Mouse (Mus musculus) heart, embryonic 16.5 days (tissue): Measurements from ENCODE around the gene Gm28539. TPM values are rescaled to one million over a fixed set of nuclear protein-coding genes. Genes with fewer than 3 reads are reported as not detected.

Experiments
- ATAC-seq: fragments of 200-750 bp; cut with Nextera tagmentation; replicated peaks from 2 replicates; pipeline ENCODE4 v1.8.0; 2017; ENCODE audit warnings: moderate number of reproducible peaks; ENCODE audit not compliant: insufficient read depth, low FRiP score; ENCODE audit errors: extremely low read depth
- H3K27ac ChIP-seq: fragments of 300-500 bp; sonication (generic); 2 replicates; pipeline ENCODE4 v1.5.1; 2014; ENCODE audit warnings: mild to moderate bottlenecking, low read length, control low read depth, moderate library complexity
- H3K27me3 ChIP-seq: fragments of 300-500 bp; sonication (generic); 2 replicates; pipeline ENCODE4 v1.6.1; 2014; ENCODE audit warnings: low read length, mixed read lengths; ENCODE audit not compliant: control insufficient read depth, insufficient read depth
- H3K36me3 ChIP-seq: fragments of 300-500 bp; sonication (generic); 2 replicates; pipeline ENCODE4 v1.6.1; 2014; ENCODE audit not compliant: control insufficient read depth, insufficient read depth
- H3K4me1 ChIP-seq: fragments of 300-500 bp; sonication (generic); 2 replicates; pipeline ENCODE4 v1.6.1; 2014; ENCODE audit warnings: low read length, mixed read lengths; ENCODE audit not compliant: control insufficient read depth, insufficient read depth
- H3K4me2 ChIP-seq: fragments of 300-500 bp; sonication (generic); 2 replicates; pipeline ENCODE4 v1.6.1; 2014; ENCODE audit warnings: low read depth, mild to moderate bottlenecking, control low read depth, low read length
- H3K4me3 ChIP-seq: fragments of 300-500 bp; sonication (generic); 2 replicates; pipeline ENCODE4 v1.5.1; 2014; ENCODE audit warnings: mild to moderate bottlenecking, control low read depth, low read length
- H3K9ac ChIP-seq: fragments of 300-500 bp; sonication (generic); 2 replicates; pipeline ENCODE4 v1.6.1; 2014; ENCODE audit warnings: low read length, control low read depth
- H3K9me3 ChIP-seq: fragments of 300-500 bp; sonication (generic); replicated peaks from 2 replicates; pipeline ENCODE4 v1.6.1; 2016; ENCODE audit warnings: low read length; ENCODE audit not compliant: control insufficient read depth
- WGBS: fragments of 180-500 bp; shearing (Covaris S2); extraction: QIAGEN DNeasy Blood & Tissue Kit; methylation state at CpG from one replicate; pipeline ENCODE4 v1.1.7; 2014; 5-methylcytosine and 5-hydroxymethylcytosine counted together
- polyA plus RNA-seq: library from polyadenylated mRNA; unstranded; fragments of >200 nt; fragmentation: Nextera tagmentation; extraction: Ambion mirVana; gene quantifications from 2 replicates; pipeline ENCODE4 v1.2.1, GENCODE M21; 2015

Gm28539 gene
- polyA plus RNA-seq, 1 experiment from 2014 or later = not detected

DNA sequence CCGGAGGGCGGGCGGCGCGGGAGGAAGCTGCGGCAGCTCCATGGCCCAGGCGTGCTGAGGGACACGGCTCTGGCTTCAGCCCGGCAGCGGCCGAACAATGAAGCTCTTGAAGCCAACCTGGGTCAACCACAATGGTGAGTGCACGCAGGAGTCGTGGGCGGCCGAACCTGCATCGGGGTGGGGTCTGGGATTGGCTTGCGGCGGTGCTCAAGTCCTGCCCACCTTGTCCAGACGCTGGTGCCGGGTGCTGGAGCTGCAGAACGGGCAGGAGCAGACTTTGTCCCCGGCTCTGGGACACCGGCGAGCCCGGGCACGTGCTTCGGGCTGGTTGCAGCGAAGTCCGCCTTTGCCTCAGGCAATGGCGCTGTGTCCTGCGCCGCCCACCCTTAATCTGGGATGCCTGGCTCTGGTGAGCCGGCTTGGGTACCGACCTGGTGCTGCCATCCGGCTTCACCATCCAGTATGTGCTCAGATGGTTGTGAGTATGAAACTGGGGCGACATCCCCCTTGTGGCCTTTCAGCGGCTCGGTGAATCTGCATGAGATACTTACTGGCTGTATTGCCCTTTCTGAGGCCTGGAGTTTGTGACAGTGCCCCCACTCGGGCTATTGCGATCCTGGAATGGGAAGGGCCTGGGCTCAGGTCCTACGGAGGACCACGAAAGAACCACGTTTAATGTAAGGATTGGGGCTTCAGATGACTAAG is 41.2 kb downstream of the Gm28539 start:
- Histone ChIP-seq H3K4me1 (peaks cover 12% of the 10 kb centered on the region), H3K4me3 (peak overlapping the region; percentile 90), H3K9me3 (no peaks in the 10 kb centered on the region), H3K27me3 (no peaks in the 10 kb centered on the region), H3K27ac (peak overlapping the region; percentile 95), H3K36me3 (peaks cover 14% of the 10 kb centered on the region), H3K9ac (peak overlapping the region; percentile 91), H3K4me2 (peak overlapping the region; percentile 91)
- peak; percentile 16 for ATAC-seq
- WGBS = under 1% methylated on average over 36 of the region's 43 CpGs

DNA sequence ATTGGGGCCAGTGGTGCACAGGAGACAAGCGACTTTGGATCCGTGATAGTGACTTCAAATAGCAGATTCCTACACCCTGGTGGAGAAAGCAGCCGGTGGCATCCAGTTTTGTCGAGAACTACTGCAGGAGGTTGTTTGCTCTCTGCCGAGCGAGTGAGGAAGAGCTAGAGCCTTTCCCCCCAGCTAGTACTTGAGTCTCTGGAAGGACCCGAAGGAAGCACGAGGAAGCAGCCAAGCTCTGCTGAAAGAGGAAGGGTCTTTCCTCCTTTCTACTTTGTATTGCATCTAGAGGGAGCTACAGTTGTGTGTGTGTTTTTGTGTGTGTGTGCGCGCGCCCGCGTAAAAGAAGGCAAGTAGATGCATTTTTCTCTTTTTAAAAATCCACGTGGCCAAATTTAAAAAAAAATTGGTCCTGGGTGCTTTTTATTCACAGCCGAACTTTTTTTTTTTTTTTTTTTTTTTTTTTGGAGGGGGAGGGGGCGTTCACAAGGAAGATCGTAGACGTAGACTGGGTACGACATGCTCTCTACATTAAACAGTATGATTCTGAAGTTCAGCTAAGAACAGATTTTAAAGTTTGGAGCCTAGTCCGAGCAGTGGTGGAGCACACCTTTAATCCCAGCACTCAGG is 41.8 kb downstream of the Gm28539 start:
- 26% methylated on average over 20 of the region's 20 CpGs for WGBS
- H3K4me2 ChIP-seq = peak overlapping the region; percentile 91
- H3K27me3 ChIP-seq = no peaks in the 10 kb centered on the region
- H3K27ac ChIP-seq = peak overlapping the region; percentile 95
- peak overlapping the region; percentile 90 for H3K4me3 ChIP-seq
- ATAC-seq = no peak
- peaks cover 12% of the 10 kb centered on the region for H3K36me3 ChIP-seq
- H3K9me3 ChIP-seq = no peaks in the 10 kb centered on the region
- H3K9ac ChIP-seq = peak overlapping the region; percentile 91
- H3K4me1 ChIP-seq = peaks cover 12% of the 10 kb centered on the region

DNA sequence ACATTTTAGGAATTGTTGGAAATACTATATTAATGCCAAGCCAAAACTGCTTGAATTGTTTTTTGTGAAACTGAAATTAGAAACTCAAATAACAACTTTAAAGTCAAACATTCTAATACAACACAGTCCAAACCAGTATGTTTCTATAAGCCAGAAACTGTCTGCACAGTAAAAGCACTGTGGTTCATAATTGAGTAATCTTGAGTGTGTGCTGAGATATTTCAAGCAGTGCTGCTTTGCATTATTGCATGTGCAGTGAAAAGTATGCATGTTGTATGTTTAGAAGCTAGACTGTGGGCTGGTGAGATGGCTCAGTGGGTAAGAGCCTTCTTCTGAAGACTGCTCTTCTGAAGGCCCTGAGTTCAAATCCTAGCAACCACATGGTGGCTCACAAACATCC is 47.7 kb downstream of the Gm28539 start:
- no peak for ATAC-seq

DNA sequence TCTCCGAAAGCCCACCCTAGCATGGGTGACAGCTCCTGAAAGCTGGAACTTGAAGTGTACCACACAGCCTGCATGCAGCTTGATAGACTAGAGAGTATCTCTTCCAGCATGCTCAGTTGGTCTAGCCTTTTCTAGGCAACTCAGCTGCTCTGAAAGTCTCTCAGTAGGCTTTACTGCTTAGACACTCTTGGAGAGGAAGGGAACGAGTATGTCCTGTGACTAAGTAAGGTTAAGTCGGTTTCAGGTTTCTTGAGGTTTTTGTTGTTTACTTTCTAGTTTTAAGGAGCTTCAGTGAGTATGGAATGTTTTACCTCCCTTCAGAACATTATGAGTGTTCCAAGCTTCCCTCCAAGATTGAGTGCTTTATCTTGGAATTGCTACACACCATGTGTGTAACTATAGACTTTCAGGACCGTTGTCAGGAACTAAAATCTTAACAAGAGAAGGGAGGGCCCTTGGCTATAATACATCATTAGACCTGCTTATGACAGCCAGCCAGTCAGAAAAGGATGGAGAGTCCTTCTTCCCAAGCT is 57.5 kb downstream of the Gm28539 start:
- ATAC-seq = no peak
- no peaks in the 10 kb centered on the region for H3K9me3 ChIP-seq
- no peak overlapping the region for H3K9ac ChIP-seq
- H3K27ac ChIP-seq = no peak overlapping the region
- H3K36me3 ChIP-seq = peaks cover 11% of the 10 kb centered on the region
- H3K4me2 ChIP-seq = no peak overlapping the region
- no peaks in the 10 kb centered on the region for H3K4me1 ChIP-seq
- H3K27me3 ChIP-seq = no peaks in the 10 kb centered on the region
- WGBS = 72% methylated on average over 4 of the region's 4 CpGs
- H3K4me3 ChIP-seq = no peak overlapping the region

More for the DNA sequence above, 47.7 kb downstream of the Gm28539 start:
- peaks cover 9% of the 10 kb centered on the region; the same call in 1 of the 2 replicates for H3K36me3 ChIP-seq
- H3K4me2 ChIP-seq = no peak overlapping the region
- no peak overlapping the region for H3K9ac ChIP-seq
- H3K27me3 ChIP-seq = no peaks in the 10 kb centered on the region
- H3K27ac ChIP-seq = no peak overlapping the region
- no peak overlapping the region for H3K4me3 ChIP-seq
- no peaks in the 10 kb centered on the region for H3K9me3 ChIP-seq
- H3K4me1 ChIP-seq = peaks cover 4% of the 10 kb centered on the region

DNA sequence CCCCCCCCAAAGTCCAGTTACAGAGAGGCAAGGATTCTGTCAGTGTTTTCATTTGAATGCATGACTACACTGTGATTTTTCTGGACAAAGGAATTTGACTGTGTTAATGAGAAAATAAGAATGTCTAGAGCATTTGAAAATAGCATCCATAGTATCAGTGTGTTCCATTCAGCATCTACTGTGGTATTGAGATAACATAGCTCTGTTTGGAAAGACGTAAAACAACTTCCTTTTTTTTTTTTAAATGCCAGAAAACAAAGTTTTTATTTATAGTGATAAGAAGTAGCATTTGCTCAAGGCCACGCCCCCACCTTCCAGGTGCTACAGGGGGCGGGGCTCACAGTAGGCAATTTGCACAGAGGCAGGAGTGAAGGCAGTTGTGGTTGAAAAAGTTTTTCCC is 58.9 kb downstream of the Gm28539 start:
- Histone ChIP-seq H3K4me1 (no peaks in the 10 kb centered on the region), H3K27me3 (no peaks in the 10 kb centered on the region), H3K36me3 (peaks cover 17% of the 10 kb centered on the region), H3K9ac (no peak overlapping the region), H3K4me2 (no peak overlapping the region), H3K27ac (no peak overlapping the region), H3K4me3 (no peak overlapping the region), H3K9me3 (no peaks in the 10 kb centered on the region)
- no peak for ATAC-seq
- WGBS = 70% methylated on average over 3 of the region's 3 CpGs

DNA sequence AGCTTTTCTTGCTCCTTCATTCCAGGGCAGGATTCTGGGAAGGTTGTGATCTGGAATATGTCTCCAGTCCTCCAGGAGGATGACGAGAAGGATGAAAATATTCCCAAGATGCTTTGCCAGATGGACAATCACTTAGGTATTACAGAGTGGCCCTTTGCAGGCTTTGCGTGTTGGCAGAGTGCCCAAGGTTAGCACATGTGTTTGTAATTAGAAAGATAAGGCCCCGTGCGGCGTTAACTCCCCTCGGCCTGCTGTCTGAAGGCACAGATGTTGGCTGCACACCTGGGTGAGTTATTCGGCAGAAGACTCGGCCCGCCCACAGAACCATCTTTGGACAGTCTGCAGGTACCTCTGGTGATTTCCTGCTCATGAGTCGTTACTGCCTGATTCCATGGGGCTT is 60.0 kb downstream of the Gm28539 start:
- no peak overlapping the region for H3K9ac ChIP-seq
- H3K4me3 ChIP-seq = no peak overlapping the region
- H3K4me1 ChIP-seq = no peaks in the 10 kb centered on the region
- no peak for ATAC-seq
- 36% methylated on average over 10 of the region's 10 CpGs for WGBS
- no peak overlapping the region for H3K4me2 ChIP-seq
- H3K36me3 ChIP-seq = peaks cover 24% of the 10 kb centered on the region
- no peaks in the 10 kb centered on the region for H3K9me3 ChIP-seq
- no peak overlapping the region for H3K27ac ChIP-seq
- no peaks in the 10 kb centered on the region for H3K27me3 ChIP-seq

DNA sequence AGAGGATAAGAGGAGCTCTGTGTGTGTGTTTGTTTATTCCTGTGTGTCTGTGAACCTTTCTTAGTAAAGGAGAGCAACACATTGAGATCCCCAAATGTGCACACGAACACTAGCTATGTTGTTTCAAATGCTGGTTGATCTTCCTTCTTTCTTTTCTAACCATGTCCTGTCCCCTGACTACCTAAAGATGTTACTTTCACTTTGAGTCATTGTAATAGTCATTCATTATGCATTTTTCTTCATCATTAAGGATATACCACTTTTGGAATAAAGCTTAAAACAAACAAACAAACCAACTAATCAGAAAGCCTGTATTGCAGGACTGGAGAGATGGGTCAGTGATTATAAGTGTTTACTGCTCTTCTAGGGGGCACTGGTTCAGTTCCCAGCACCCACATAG is 69.3 kb downstream of the Gm28539 start:
- Histone ChIP-seq H3K4me1 (no peaks in the 10 kb centered on the region), H3K36me3 (peaks cover 23% of the 10 kb centered on the region), H3K9ac (no peak overlapping the region), H3K9me3 (no peaks in the 10 kb centered on the region), H3K4me2 (no peak overlapping the region), H3K27me3 (no peaks in the 10 kb centered on the region), H3K4me3 (no peak overlapping the region), H3K27ac (no peak overlapping the region)
- no peak for ATAC-seq
- 87% methylated on average over 1 of the region's 1 CpGs for WGBS

DNA sequence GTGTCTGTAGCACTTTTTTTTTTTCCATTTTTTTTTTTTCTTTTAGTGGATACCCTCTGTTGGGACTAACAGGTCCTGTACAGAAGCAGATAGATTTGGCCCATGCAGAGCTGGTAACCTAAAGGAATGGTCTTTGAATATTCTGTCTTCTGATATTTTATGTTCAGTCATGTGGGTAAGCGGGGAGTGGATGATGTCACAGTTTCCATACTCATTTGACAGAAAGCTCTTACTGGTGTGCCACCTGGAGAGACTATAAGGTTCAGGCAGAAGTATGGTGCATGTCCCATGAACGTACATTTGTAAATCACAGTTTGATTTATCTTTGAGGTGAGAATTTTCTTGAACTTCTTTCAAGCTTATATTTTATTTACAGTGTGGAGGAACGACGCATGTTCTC is 79.7 kb downstream of the Gm28539 start:
- Histone ChIP-seq H3K4me3 (no peak overlapping the region), H3K9me3 (no peaks in the 10 kb centered on the region), H3K27me3 (no peaks in the 10 kb centered on the region), H3K27ac (no peak overlapping the region), H3K4me2 (no peak overlapping the region), H3K4me1 (no peaks in the 10 kb centered on the region), H3K9ac (no peak overlapping the region), H3K36me3 (peaks cover 49% of the 10 kb centered on the region)
- no peak for ATAC-seq
- 93% methylated on average over 4 of the region's 4 CpGs for WGBS

DNA sequence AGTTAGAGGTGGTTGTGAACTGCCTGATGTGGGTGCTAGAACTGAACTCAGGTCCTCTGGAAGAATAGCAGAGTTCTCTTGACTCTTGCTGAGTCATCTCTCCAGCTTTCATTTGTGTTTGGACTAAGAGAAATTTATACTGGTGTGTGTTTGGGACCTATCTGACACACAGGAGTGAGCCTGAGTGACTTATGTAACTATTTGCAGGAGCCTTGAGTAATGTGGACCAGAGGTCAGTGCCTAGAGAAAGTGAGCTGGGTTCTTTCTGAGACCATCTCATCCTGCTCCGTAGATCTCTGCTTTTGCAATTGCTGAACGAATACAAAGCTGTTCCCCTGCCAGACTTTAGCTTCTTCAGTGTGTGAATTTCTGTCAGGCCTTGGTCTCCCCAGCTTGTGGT is 85.4 kb downstream of the Gm28539 start:
- WGBS = 83% methylated on average over 2 of the region's 2 CpGs
- Histone ChIP-seq H3K27me3 (no peaks in the 10 kb centered on the region), H3K9me3 (no peaks in the 10 kb centered on the region), H3K4me3 (no peak overlapping the region), H3K36me3 (peaks cover 65% of the 10 kb centered on the region), H3K27ac (no peak overlapping the region), H3K4me2 (no peak overlapping the region), H3K4me1 (no peaks in the 10 kb centered on the region), H3K9ac (no peak overlapping the region)
- ATAC-seq = no peak
